Mouse (Mus musculus): ENCODE data around the gene Aox4.

Aox4 gene

GRCm38 (mm10) chr1:58301073-58301472 lies 90.9 kb downstream of the Aox4 start:
- DNase-seq (ENCODE audit: low read depth, low spot score): no peak

- DNase-seq (ENCODE audit: low read depth, low spot score): no peak
These were observed 91.8 kb downstream of the Aox4 start for GRCm38 (mm10) chr1:58302015-58302414.

- DNase-seq (ENCODE audit: low read depth, low spot score): no peak
These were observed 92.8 kb downstream of the Aox4 start for GRCm38 (mm10) chr1:58303009-58303408.

- no peak for DNase-seq (ENCODE audit: low read depth, low spot score)
These were observed 93.5 kb downstream of the Aox4 start for GRCm38 (mm10) chr1:58303726-58304125.

GRCm38 (mm10) chr1:58304296-58304695 lies 94.1 kb downstream of the Aox4 start:
- DNase-seq (ENCODE audit: low read depth, low spot score): no peak

- no peak for DNase-seq (ENCODE audit: low read depth, low spot score)
These were observed 97.0 kb downstream of the Aox4 start for GRCm38 (mm10) chr1:58307181-58307580.

- DNase-seq (ENCODE audit: low read depth, low spot score): no peak
These were observed 98.4 kb downstream of the Aox4 start for GRCm38 (mm10) chr1:58308594-58308993.

- no peak for DNase-seq (ENCODE audit: low read depth, low spot score)
These were observed 99.7 kb downstream of the Aox4 start for GRCm38 (mm10) chr1:58309853-58310252.

GRCm38 (mm10) chr1:58311221-58311864 lies 101.1 kb downstream of the Aox4 start:
- DNase-seq (ENCODE audit: low read depth, low spot score): no peak

- no peak for DNase-seq (ENCODE audit: low read depth, low spot score)
These were observed 103.0 kb downstream of the Aox4 start for GRCm38 (mm10) chr1:58313173-58313572.

GRCm38 (mm10) chr1:58315532-58315931 lies 105.3 kb downstream of the Aox4 start:
- DNase-seq (ENCODE audit: low read depth, low spot score): no peak
